Mouse (Mus musculus): Measurements from ENCODE around the gene Thnsl1. TPM values are rescaled to one million over a fixed set of nuclear protein-coding genes. Genes with fewer than 3 reads are reported as not detected.

Gene Thnsl1
- polyA plus RNA-seq, 1 experiment = 15.4 TPM

- no peak for DNase-seq (ENCODE audit: low read depth)
- TF ChIP-seq POLR2A (IDR thresholded peaks at IDR 0.05; ENCODE audit: borderline replicate concordance, extremely low read depth, insufficient read depth, insufficient read length, poor library complexity, severe bottlenecking) (no peak), CTCF (IDR thresholded peaks at IDR 0.05; ENCODE audit: borderline replicate concordance, extremely low read depth, insufficient read depth, insufficient read length) (no peak)
Measured at GRCm38 (mm10) chr2:21244986-21245385, 39.5 kb downstream of the Thnsl1 start.

- TF ChIP-seq POLR2A (IDR thresholded peaks at IDR 0.05; ENCODE audit: borderline replicate concordance, extremely low read depth, insufficient read depth, insufficient read length, poor library complexity, severe bottlenecking) (no peak), CTCF (IDR thresholded peaks at IDR 0.05; ENCODE audit: borderline replicate concordance, extremely low read depth, insufficient read depth, insufficient read length) (no peak)
- no peak for DNase-seq (ENCODE audit: low read depth)
Measured at GRCm38 (mm10) chr2:21245477-21246102, 40.1 kb downstream of the Thnsl1 start.

- no peak for DNase-seq (ENCODE audit: low read depth)
- no peak for TF ChIP-seq CTCF (IDR thresholded peaks at IDR 0.05; ENCODE audit: borderline replicate concordance, extremely low read depth, insufficient read depth, insufficient read length)
- TF ChIP-seq POLR2A (IDR thresholded peaks at IDR 0.05; ENCODE audit: borderline replicate concordance, extremely low read depth, insufficient read depth, insufficient read length, poor library complexity, severe bottlenecking) = no peak
Measured at GRCm38 (mm10) chr2:21253644-21254043, 48.1 kb downstream of the Thnsl1 start.

GRCm38 (mm10) chr2:21254308-21254707, 48.8 kb downstream of the Thnsl1 start:
- TF ChIP-seq POLR2A (IDR thresholded peaks at IDR 0.05; ENCODE audit: borderline replicate concordance, extremely low read depth, insufficient read depth, insufficient read length, poor library complexity, severe bottlenecking) (no peak), CTCF (IDR thresholded peaks at IDR 0.05; ENCODE audit: borderline replicate concordance, extremely low read depth, insufficient read depth, insufficient read length) (no peak)
- DNase-seq (ENCODE audit: low read depth) = no peak

- no peak for TF ChIP-seq POLR2A (IDR thresholded peaks at IDR 0.05; ENCODE audit: borderline replicate concordance, extremely low read depth, insufficient read depth, insufficient read length, poor library complexity, severe bottlenecking)
- no peak for TF ChIP-seq CTCF (IDR thresholded peaks at IDR 0.05; ENCODE audit: borderline replicate concordance, extremely low read depth, insufficient read depth, insufficient read length)
- no peak for DNase-seq (ENCODE audit: low read depth)
Measured at GRCm38 (mm10) chr2:21258281-21258680, 52.8 kb downstream of the Thnsl1 start.

GRCm38 (mm10) chr2:21259081-21259480, 53.6 kb downstream of the Thnsl1 start:
- no peak for TF ChIP-seq CTCF (IDR thresholded peaks at IDR 0.05; ENCODE audit: borderline replicate concordance, extremely low read depth, insufficient read depth, insufficient read length)
- TF ChIP-seq POLR2A (IDR thresholded peaks at IDR 0.05; ENCODE audit: borderline replicate concordance, extremely low read depth, insufficient read depth, insufficient read length, poor library complexity, severe bottlenecking) = no peak
- DNase-seq (ENCODE audit: low read depth) = no peak

GRCm38 (mm10) chr2:21260060-21260459, 54.5 kb downstream of the Thnsl1 start:
- no peak for TF ChIP-seq CTCF (IDR thresholded peaks at IDR 0.05; ENCODE audit: borderline replicate concordance, extremely low read depth, insufficient read depth, insufficient read length)
- no peak for TF ChIP-seq POLR2A (IDR thresholded peaks at IDR 0.05; ENCODE audit: borderline replicate concordance, extremely low read depth, insufficient read depth, insufficient read length, poor library complexity, severe bottlenecking)
- peak; percentile 69 for DNase-seq (ENCODE audit: low read depth)

GRCm38 (mm10) chr2:21261370-21262006, 56.0 kb downstream of the Thnsl1 start:
- DNase-seq (ENCODE audit: low read depth) = peak; percentile 92
- TF ChIP-seq CTCF (IDR thresholded peaks at IDR 0.05; ENCODE audit: borderline replicate concordance, extremely low read depth, insufficient read depth, insufficient read length) (peak; percentile 98), POLR2A (IDR thresholded peaks at IDR 0.05; ENCODE audit: borderline replicate concordance, extremely low read depth, insufficient read depth, insufficient read length, poor library complexity, severe bottlenecking) (no peak)

GRCm38 (mm10) chr2:21264031-21264430, 58.5 kb downstream of the Thnsl1 start:
- no peak for DNase-seq (ENCODE audit: low read depth)
- TF ChIP-seq POLR2A (IDR thresholded peaks at IDR 0.05; ENCODE audit: borderline replicate concordance, extremely low read depth, insufficient read depth, insufficient read length, poor library complexity, severe bottlenecking) (no peak), CTCF (IDR thresholded peaks at IDR 0.05; ENCODE audit: borderline replicate concordance, extremely low read depth, insufficient read depth, insufficient read length) (no peak)

Other genes with a start within 250 kb of the Thnsl1 start
- gene Arhgap21, start 236.8 kb upstream of the Thnsl1 start, polyA plus RNA-seq (2012; rRNA removed) = 62.6 and 107 TPM in 2 replicates
- gene Enkur, start 359 bp upstream of the Thnsl1 start, polyA plus RNA-seq (2012; rRNA removed) = 2.4 and 4.7 TPM in 2 replicates
- gene Gpr158, start 161.8 kb downstream of the Thnsl1 start, polyA plus RNA-seq (2012; rRNA removed) = 2.6 and 4.5 TPM in 2 replicates

Measured in brain, embryonic 14.5 days (tissue).